Mouse (Mus musculus): ENCODE data around the gene Galr3.
"Not testable (repeated sequence)": the region's sequence is repeated elsewhere in the genome, so short reads cannot be mapped to it uniquely, and the experiment has no call there.

The Galr3 gene

DNA sequence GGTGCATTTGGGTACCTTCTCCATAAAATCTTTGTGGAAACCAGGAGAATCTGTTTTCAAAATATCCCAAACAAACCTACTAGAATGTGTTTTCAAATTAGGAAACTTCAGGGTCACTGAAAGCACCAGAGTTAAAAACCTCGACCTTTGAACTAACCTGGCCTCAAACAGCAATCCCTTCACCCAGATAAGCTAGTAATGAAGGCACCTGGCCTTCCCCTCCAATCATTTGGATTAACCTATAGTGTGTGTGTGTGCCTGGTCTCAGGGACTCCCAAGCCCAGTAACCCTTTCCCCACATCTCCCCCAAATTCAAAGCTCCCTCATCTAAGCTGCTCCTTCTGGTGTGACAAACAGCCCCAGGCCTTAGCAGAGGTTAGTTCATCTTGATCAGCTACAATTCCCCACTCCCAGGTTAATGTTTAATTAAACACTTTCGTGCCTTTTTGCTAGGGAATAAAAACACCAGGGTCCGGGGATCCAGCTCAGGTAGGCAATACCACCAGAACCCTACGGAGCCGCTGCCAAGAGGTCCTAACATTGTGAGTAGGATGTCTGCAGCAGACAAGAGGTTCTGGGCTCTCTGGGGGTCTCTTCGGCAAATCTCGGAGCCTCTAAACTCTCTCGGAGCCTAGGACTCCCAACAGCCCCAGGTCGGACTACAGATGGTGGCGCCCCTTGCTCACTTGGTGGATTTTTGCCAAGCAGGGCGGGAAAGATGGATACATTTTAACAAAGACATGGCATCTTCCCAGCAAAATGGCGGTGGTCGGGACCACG, 15.0 kb upstream of the Galr3 start:
- no peak for DNase-seq (ENCODE audit: low spot score)

DNA sequence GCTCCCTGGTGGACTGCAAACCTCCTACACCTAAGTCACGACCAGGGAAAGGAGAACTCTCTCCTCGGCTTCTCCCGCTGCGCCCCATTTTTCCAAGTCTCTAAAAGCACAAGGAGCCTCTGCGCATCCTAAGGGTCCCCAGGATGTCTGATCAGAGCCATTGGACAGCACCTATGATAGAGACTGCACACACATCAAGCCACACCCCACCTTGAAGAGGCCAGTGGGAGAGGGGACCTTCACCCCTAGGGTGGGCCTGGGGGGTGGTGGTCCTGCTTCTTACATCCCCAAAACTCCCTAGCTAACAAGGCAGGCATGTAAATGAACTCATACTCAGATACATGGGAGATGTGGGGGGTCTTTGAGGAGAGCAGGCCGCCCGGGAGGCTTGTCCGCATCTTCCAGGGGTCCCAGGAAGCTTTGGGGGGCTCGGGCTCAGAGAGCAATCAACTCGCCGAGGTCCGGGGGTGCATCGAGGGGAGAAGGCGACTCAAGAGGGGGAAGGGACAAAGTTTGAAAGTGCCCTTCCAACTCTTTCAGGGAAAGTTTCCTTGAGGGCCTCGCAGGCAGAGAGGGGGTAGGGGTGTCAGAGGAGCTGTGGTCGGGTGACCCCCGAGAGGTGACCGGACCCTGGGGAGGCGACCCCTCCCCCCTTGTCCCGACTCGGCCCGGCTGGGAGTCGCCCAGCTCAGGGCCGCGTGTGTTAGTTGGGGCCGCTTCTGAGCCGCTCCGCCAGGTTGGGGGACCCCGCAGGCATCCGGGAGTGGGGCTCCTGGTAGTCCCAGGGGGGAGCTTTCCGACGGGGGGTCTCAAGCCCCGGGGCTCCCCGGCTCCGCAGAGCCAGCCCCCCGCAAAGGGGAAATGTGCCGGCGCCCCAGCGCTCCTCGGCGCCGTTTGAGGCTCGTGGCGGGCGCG, 14.1 kb upstream of the Galr3 start:
- no peak for DNase-seq (ENCODE audit: low spot score)

DNA sequence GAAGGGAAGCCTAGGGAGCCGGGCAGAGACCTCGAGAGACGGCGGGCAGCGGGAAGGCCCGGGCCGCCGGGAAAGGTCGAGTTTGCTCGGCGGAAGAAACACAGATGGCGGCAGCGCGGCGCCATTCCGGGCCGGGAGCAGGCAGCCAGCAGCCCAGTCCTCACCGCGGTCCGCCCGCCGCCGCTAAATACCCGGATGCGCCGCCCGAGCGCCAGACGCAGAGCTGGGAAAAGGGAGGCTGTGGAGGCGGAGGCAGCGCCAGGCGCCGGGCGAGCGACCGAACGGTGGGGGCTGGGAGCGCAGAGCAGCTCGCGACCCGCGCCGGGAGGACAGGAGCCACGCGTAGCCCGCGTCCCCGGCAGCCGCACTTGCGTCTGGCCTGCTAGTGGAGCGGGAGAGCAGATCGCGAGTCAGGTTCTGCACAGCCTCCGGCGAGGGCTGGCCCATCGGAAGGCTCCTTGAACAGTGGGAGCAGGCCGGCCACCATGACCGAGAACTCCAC, 13.4 kb upstream of the Galr3 start, which contains the start of gene H1f0:
Gene H1f0, plus strand, starts transcription at position 214 of the 502 bp plus-strand sequence.
- peak; percentile 99 for DNase-seq (ENCODE audit: low spot score)

DNA sequence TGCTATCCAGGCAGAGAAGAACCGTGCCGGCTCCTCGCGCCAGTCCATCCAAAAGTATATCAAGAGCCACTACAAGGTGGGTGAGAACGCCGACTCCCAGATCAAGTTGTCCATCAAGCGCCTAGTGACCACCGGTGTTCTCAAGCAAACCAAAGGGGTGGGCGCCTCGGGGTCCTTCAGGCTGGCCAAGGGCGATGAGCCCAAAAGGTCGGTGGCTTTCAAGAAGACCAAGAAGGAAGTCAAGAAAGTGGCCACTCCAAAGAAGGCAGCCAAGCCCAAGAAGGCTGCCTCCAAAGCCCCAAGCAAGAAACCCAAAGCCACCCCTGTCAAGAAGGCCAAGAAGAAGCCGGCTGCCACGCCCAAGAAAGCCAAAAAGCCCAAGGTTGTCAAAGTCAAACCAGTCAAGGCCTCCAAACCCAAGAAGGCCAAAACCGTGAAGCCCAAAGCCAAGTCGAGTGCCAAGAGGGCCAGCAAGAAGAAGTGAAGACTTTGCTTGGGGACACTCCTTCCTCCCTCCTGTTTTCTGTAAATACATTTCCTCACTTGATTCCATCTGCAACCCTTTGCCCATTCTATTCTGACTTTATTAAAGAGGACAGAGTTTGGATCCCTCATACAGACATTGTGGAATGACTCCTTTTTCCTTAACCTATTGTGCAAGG, 12.7 kb upstream of the Galr3 start:
- no peak for DNase-seq (ENCODE audit: low spot score)

DNA sequence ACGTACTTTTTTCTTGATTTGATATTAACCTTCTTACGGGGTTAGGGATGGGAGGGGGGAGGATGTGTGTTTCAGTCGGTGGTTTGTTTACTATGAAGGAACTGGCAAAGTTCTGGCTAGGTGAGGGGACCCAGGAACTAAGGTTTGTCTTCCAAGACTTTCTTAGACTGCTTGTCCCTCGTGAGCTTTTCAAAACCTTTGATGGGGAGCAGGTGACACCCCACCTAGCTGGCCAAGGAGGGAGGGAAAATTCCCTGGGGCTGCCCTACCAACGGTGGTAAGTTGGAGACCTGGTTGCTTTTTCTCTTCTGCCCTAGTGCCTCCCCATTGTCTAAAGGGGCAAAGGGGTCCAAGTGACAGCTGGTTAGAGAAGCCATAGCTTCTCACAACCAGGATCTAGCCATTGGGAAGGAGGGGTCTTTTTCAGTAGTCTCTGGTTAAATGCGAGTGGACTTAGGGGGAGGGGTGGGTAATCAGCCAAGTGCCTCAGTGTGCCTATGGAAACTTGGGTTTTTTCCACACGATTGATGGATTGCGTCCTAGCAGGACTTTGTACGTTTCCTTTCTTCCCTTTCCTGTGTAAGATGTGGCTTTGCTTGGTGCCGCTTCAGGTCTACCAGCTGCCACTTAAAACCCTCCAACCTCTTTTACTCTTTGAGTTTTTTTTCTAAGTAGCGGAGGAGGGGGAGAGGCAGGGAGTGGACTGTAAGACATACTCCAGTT, 12.0 kb upstream of the Galr3 start:
- no peak for DNase-seq (ENCODE audit: low spot score)

DNA sequence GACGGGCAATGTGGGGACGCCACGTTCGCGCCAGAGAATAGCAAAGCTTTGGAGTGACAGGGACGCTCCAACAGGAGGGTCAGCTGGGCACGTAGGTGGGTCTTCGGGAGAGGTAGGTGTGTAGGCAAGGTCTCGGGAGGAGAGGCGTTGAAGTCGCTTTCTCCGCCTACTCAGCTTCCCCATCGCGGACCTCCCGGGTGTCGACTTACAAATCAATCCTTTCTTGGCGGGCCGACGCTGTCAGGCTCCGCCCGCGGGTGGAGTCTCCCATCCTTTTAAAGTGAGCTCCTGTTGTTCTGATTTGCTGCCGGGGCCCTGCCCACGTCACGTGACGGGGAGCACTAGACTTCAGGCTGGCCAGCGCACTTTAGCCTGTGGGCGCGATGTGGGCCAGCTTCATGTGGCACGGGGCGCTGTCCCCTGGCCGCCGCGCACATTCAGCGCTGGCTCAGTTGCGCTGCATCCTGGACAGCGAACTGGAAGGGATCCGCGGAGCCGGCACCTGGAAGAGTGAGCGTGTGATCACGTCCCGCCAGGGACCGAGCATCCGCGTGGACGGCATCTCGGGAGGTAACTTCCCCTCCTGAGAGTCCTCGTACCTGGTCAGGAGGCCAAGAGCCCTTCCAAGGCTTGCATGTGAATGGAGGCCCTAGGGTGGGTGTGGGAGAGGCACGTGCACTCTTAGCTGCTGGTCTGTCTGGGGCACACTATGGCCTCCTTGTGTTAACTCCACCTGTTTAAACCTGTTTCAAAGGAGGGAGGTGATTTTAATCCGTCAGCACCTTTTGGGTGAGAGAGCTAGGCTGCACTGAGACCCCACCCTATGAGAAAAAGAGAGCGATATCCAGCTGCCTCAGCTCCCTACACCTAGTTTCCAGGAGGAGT, 10.9 kb upstream of the Galr3 start:
- DNase-seq (ENCODE audit: low spot score): peak; percentile 62

DNA sequence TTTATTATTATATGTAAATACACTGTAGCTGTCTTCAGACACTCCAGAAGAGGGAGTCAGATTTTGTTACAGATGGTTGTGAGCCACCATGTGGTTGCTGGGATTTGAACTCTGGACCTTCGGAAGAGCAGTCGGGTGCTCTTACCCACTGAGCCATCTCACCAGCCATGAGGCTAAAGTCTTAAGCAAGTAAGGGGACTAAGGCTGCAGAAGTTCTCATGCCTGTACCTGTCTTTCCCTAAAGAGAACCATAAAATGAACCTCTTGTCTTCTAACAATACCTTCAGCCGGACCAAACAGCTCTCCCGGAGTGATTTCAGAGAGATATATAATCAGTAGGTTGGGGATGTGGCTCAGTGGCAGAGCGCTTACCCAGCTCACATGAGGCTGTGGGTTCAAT, 9.8 kb upstream of the Galr3 start:
- DNase-seq (ENCODE audit: low spot score): not testable (repeated sequence)

DNA sequence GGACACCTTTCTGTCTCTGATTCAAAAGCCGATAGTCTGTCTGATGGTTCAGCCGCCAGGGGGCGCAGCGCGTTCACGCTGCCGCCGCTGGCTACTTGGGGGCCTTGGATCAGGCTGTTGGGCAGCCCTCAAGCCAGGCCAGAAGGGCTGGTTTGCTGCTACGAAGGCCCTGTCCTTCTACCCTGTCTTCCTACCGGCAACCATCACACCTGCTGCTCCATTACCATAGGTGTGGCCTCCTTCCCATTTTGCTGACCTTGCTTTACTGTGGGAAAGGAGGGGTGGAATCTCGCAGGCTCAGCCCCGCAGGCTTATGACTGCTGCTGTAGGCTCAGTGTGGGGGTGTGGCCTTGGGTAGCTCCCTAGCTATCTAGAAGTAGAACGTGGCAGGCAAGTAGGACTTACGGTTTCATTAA, 3.8 kb upstream of the Galr3 start:
- DNase-seq (ENCODE audit: low spot score): peak; percentile 61

DNA sequence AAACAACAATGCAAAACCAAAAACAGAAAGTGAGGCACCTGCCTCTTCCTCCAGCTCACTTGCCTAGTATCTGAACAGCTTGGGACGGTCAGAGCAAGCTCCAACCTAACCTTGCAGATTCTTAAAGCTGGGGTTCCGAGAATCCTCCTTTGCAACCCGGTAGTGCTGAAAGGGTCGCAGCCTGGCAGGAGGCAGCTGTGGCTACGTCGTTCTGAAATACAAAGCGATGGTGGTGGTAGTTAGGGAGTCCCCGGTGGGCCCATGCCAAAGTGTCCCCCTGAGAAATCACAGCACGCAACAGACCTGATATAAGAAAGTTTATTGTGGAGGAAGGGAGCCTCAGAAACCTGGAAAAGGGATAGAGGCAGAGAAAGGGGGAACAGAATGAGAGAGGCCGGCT, 3.4 kb upstream of the Galr3 start:
- DNase-seq (ENCODE audit: low spot score): no peak

DNA sequence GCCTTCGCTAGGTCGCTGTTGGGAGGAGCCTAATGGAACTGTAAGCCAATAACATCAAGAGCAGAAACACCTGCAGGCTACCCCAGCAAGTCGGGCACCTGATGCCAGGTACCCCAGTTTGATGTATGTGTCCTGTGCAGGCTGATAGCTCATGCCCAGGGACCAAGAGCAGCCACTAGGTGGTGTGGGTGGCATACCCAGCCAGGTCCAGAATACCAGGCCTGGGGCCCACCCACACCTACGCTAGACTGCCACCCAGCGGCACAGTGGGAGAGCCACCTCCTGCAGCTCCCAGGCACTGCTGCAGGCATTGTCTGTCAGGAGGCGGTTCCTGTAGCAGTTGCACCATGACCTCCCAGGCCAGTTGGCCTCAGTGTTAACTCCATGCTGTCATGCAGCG, 2.8 kb upstream of the Galr3 start:
- peak; percentile 63 for DNase-seq (ENCODE audit: low spot score)

DNA sequence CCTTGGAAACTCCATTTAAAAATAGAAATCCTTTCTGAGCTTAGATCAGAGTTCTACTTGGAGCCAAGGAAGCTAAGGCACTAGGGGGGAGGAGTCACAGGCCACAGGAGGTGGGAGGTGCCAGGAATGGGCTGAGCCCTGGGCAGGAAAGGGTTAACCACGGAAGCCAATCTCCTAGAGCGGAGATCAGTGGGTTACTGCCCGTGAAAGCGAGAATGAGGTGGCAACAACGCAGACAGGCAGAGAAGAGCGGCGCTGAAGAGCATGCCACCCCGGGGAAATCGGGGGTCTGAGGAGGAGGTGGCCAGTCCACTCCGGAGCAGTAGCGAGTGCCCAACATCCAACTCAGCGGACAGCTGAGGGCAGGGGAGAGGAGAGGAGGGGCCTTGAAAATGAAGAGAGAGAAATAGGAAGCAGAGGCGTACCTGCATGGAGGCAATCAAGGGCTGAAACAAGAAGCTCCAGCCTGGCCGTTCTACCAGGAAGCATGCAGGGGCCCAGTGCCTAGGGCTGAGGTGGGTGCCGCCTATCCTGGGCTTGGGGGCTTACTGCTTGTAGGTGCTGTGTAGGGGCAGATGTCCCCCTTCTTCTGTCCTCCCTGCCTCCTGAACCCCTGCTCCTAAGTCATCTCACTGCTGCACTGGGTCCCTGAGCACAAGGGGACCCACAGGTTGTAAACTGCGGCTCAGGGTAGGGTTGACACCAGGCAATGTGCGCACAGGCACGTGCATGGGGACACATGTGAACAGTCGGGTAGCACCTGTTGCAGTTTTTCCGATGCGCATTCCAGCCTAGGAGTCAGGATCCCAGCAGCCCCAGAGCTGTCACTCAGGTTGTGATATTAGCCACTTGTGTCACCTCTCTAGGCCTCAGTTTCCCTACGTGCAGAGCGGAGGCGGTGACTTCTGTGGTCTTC, 926 bp upstream of the Galr3 start:
- DNase-seq (ENCODE audit: low spot score): no peak

DNA sequence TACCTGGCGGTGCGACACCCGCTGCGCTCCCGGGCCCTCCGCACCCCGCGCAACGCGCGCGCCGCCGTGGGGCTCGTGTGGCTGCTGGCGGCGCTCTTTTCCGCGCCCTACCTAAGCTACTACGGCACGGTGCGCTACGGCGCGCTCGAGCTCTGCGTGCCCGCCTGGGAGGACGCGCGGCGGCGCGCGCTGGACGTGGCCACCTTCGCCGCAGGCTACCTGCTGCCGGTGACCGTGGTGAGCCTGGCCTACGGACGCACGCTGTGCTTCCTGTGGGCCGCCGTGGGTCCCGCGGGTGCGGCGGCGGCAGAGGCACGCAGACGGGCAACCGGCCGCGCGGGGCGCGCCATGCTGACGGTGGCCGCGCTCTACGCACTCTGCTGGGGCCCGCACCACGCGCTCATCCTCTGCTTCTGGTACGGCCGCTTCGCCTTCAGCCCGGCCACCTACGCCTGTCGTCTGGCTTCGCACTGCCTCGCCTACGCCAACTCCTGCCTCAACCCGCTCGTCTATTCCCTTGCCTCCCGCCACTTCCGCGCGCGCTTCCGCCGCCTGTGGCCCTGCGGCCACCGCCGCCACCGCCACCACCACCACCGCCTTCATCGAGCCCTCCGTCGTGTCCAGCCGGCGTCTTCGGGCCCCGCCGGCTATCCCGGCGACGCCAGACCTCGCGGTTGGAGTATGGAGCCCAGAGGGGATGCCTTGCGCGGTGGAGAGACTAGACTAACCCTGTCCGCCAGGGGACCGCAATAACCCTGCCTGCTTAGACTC, 1.2 kb downstream of the Galr3 start:
- no peak for DNase-seq (ENCODE audit: low spot score)

DNA sequence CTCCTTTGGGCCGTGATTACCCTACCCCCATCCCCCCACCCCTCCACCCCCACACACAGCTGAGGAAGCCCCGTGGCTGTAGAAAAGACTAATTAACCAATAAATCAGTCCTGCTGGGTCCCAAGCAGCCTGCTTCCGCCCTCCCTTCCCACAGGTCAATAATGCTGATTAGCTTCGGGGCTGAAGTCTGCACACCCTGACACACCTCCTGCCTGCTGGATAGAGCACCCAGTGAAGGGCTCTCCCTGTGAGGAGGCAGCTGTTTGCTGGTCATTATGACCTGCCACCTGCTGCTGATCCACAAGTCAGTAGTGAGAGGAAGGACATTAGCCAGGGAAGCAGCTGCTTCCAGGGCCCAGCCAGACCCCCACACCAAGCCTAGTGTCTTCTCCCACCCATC, 3.2 kb downstream of the Galr3 start:
- no peak for DNase-seq (ENCODE audit: low spot score)

DNA sequence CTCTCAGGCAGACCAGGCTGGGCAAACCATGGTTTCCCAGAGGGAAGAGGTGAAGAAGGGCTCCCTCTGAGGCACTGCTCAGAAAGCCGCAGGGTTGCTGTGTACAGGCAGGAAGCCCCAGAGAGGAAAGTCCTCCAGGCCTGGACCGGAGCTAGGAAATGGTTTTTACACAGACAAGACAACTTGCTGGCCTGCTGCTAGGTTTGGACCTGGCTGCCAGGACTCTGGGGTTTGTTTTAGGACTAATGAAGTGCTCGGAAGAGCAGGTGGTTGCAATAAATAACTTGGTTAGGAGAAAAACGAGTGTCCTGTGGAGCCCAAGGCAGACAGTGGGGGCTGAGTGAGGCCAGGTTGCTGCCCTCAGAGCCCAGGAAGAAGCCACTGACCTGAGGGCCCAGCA, 6.5 kb downstream of the Galr3 start:
- no peak for DNase-seq (ENCODE audit: low spot score)

DNA sequence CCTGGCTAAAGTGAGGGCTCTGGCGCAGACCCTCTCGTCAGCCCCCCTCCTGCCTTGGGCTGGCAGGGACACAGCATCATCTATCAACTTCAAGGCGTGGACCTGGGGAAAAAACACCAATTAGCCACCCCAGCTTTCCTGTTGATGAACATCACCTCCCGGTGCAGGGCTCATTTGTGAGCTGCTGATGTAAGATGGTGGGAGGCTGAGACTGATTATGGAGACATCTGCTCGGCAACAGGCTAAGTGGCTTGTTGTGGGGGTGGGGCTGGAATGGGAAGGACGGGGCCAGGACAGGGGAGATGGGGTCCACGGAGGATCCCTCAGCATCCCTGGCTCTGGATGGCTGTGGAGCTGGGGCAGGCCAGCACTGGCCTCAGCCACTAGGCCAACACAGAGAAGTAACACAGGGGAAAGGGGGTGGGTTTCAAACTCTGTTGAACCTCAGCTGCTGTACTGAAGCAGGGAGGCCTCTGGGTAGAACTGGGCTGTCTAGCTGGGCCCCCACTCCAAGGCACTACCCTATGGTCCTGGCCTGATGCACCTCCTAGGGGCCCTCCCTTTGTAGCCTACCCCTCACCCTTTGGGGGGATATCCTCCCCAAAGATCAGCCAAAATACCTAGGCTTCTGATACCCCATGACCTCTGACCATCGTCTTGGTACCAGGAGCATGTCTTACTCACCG, 8.6 kb downstream of the Galr3 start:
- no peak for DNase-seq (ENCODE audit: low spot score)

DNA sequence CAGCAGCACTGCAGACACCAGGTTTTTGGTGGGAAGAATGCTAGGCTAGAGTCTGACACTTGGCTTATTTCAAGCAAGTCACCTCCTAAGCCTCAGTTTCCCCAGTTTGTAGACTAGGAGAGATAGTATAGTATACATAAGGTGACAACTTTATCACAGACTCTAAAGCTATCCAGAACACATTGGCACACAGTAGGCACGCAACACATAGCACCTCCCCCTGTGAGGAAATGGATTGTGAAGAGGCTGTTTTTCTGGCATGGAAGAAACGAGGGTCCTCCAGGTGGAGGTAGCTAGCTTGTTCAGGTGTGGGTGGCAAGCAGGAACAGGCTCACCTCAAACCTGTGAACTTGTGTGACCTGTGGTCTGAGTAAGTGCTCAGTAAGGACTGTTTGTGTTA, 9.3 kb downstream of the Galr3 start:
- no peak for DNase-seq (ENCODE audit: low spot score)

DNA sequence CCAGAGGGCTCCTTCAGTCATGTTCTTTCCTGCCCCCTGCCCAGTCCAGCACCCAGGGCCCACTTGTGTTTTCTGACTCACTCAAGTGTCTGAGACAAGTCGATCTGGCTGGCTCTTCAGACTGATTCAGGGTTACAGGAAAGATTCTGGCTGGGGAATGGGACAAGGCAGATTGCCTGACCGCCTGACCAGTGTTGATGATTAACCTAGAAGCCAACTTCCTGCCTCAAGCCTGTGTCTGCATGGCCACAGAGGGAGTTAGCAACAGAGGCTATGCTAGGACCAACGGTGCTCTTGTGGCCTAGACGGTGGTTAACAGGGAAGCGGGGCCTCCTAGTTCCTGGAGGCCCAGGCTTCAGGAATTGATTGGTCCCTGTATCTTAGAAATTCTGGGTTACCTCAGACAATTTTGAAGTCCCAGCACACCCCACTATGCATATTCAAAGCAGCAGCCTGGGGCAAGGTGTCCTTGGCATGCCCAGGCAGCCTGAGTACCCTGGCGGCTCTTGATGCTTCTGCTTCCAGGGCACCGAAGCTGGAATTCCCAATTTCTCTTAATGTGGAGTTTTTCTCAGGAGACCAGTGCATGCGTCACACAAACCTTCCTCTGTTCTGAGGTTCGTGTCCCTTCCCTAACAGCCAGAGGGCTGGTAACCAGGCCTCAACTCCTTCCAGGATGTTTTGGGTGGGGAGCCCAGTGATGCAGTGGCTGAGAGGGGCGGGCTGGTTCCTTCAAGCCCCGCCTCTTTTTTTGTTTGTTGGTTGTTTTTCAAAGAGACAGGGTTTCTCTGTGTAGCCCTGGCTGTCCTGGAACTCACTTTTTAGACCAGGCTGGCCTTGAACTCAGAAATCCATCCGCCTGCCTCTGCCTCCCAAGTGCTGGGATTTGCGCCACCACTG, 10.0 kb downstream of the Galr3 start:
- DNase-seq (ENCODE audit: low spot score): no peak

All from ovary, postnatal 14 days (tissue).